Mouse (Mus musculus) hindbrain, embryonic 13.5 days (tissue): ENCODE data around the gene Tpp1. TPM values are rescaled to one million over a fixed set of nuclear protein-coding genes. Genes with fewer than 3 reads are reported as not detected.

Experiments
- ATAC-seq: fragments of 200-750 bp; cut with Nextera tagmentation; 2 replicates; pipeline ENCODE4 v1.8.0; 2017; ENCODE audit warnings: moderate TSS enrichment; ENCODE audit not compliant: low FRiP score
- H3K27ac ChIP-seq: fragments of 300-500 bp; sonication (generic); 2 replicates; pipeline ENCODE4 v1.5.1; 2015; ENCODE audit warnings: inconsistent platforms, mild to moderate bottlenecking, moderate library complexity
- H3K27me3 ChIP-seq: fragments of 300-500 bp; sonication (generic); 2 replicates; pipeline ENCODE4 v1.6.1; 2015; ENCODE audit warnings: mild to moderate bottlenecking, inconsistent platforms
- H3K36me3 ChIP-seq: fragments of 300-500 bp; sonication (generic); 2 replicates; pipeline ENCODE4 v1.6.1; 2015; ENCODE audit warnings: mild to moderate bottlenecking, inconsistent platforms
- H3K4me1 ChIP-seq: fragments of 300-500 bp; sonication (generic); replicated peaks from 2 replicates; pipeline ENCODE4 v1.6.1; 2015; ENCODE audit warnings: inconsistent platforms
- H3K4me2 ChIP-seq: fragments of 300-500 bp; sonication (generic); 2 replicates; pipeline ENCODE4 v1.6.1; 2015; ENCODE audit warnings: inconsistent platforms, mild to moderate bottlenecking, moderate library complexity
- H3K4me3 ChIP-seq: fragments of 300-500 bp; sonication (generic); 2 replicates; pipeline ENCODE4 v1.5.1; 2015; ENCODE audit warnings: mild to moderate bottlenecking, inconsistent platforms
- H3K9ac ChIP-seq: fragments of 300-500 bp; sonication (generic); 2 replicates; pipeline ENCODE4 v1.6.1; 2015; ENCODE audit warnings: mild to moderate bottlenecking, inconsistent platforms
- H3K9me3 ChIP-seq: fragments of 300-500 bp; sonication (generic); 2 replicates; pipeline ENCODE4 v1.6.1; 2016; ENCODE audit warnings: inconsistent platforms
- WGBS: fragments of 180-500 bp; shearing (Covaris S2); methylation state at CpG from one replicate; pipeline ENCODE4 v1.1.7; 2015; 5-methylcytosine and 5-hydroxymethylcytosine counted together
- polyA plus RNA-seq: library from polyadenylated mRNA; unstranded; fragments of >200 nt; fragmentation: Nextera tagmentation; extraction: Ambion mirVana; gene quantifications from 2 replicates; pipeline ENCODE4 v1.2.1, GENCODE M21; 2015

Gene Tpp1
- 39.9 and 46.8 TPM in 2 replicates for polyA plus RNA-seq

- Histone ChIP-seq H3K36me3 (peaks cover 75% of the 10 kb centered on the region), H3K9ac (peak within 1 kb of the TSS; percentile 69), H3K27me3 (no peaks in the 10 kb centered on the region), H3K4me1 (peaks cover 22% of the 10 kb centered on the region), H3K27ac (peak within 1 kb of the TSS; percentile 72), H3K4me2 (peak within 1 kb of the TSS; percentile 59), H3K9me3 (no peaks in the 10 kb centered on the region), H3K4me3 (peak within 1 kb of the TSS; percentile 44)
- 22% methylated on average over 20 of the region's 20 CpGs for WGBS
- ATAC-seq, result peak; percentile 92
These were observed at the start of gene Tpp1 for GRCm38 (mm10) chr7:105751491-105752433. Gene Tpp1 (minus strand): TSS chr7:105752235.

GRCm38 (mm10) chr7:105796972-105797371 is 44.9 kb upstream of the Tpp1 start:
- Histone ChIP-seq H3K4me3 (no peak overlapping the region), H3K9me3 (no peaks in the 10 kb centered on the region), H3K27me3 (no peaks in the 10 kb centered on the region), H3K27ac (no peak overlapping the region), H3K36me3 (no peaks in the 10 kb centered on the region), H3K9ac (no peak overlapping the region), H3K4me2 (no peak overlapping the region), H3K4me1 (no peaks in the 10 kb centered on the region)
- ATAC-seq, result no peak
- WGBS, result 93% methylated on average over 3 of the region's 3 CpGs

GRCm38 (mm10) chr7:105795759-105796366 is 43.8 kb upstream of the Tpp1 start:
- Histone ChIP-seq H3K9ac (no peak overlapping the region), H3K4me3 (no peak overlapping the region), H3K4me2 (no peak overlapping the region), H3K9me3 (no peaks in the 10 kb centered on the region), H3K4me1 (no peaks in the 10 kb centered on the region), H3K27ac (peak overlapping the region; percentile 25; the same call in 1 of the 2 replicates), H3K27me3 (no peaks in the 10 kb centered on the region), H3K36me3 (no peaks in the 10 kb centered on the region)
- 12% methylated on average over 7 of the region's 7 CpGs for WGBS
- ATAC-seq, result no peak

GRCm38 (mm10) chr7:105793701-105794100 is 41.7 kb upstream of the Tpp1 start:
- WGBS, result 79% methylated on average over 7 of the region's 7 CpGs
- H3K4me2 ChIP-seq, result no peak overlapping the region
- no peak overlapping the region for H3K9ac ChIP-seq

GRCm38 (mm10) chr7:105791147-105791546 is 39.1 kb upstream of the Tpp1 start:
- no peak for ATAC-seq
- no peaks in the 10 kb centered on the region for H3K9me3 ChIP-seq
- no peak overlapping the region for H3K9ac ChIP-seq
- no peak overlapping the region for H3K27ac ChIP-seq
- 94% methylated on average over 1 of the region's 1 CpGs for WGBS
- H3K4me1 ChIP-seq, result peaks cover 14% of the 10 kb centered on the region
- no peaks in the 10 kb centered on the region for H3K36me3 ChIP-seq
- no peak overlapping the region for H3K4me2 ChIP-seq
- no peaks in the 10 kb centered on the region for H3K27me3 ChIP-seq
- H3K4me3 ChIP-seq, result no peak overlapping the region

More at GRCm38 (mm10) chr7:105793701-105794100, 41.7 kb upstream of the Tpp1 start:
- Histone ChIP-seq H3K27ac (no peak overlapping the region), H3K27me3 (no peaks in the 10 kb centered on the region), H3K4me1 (peaks cover 3% of the 10 kb centered on the region; the same call in 1 of the 2 replicates), H3K9me3 (no peaks in the 10 kb centered on the region), H3K36me3 (no peaks in the 10 kb centered on the region), H3K4me3 (no peak overlapping the region)
- no peak for ATAC-seq

- Histone ChIP-seq H3K4me2 (peak within 1 kb of the TSS; percentile 94), H3K27ac (peak within 1 kb of the TSS; percentile 99), H3K9ac (peak within 1 kb of the TSS; percentile 100), H3K27me3 (no peaks in the 10 kb centered on the region), H3K36me3 (peaks cover 21% of the 10 kb centered on the region), H3K9me3 (no peaks in the 10 kb centered on the region), H3K4me3 (peak within 1 kb of the TSS; percentile 90), H3K4me1 (peaks cover 50% of the 10 kb centered on the region)
- peak; percentile 79 for ATAC-seq
- 1% methylated on average over 41 of the region's 97 CpGs for WGBS
These were observed 35.5 kb upstream of the Tpp1 start, which contains the start of gene Dchs1 for GRCm38 (mm10) chr7:105787285-105788140. Gene Dchs1 (minus strand): TSS chr7:105787654.

- 5% methylated on average over 19 of the region's 20 CpGs for WGBS
- Histone ChIP-seq H3K27ac (peak overlapping the region; percentile 99), H3K9me3 (no peaks in the 10 kb centered on the region), H3K4me2 (peak overlapping the region; percentile 94), H3K4me3 (peak overlapping the region; percentile 90), H3K9ac (peak overlapping the region; percentile 100), H3K4me1 (peaks cover 58% of the 10 kb centered on the region), H3K27me3 (no peaks in the 10 kb centered on the region), H3K36me3 (peaks cover 29% of the 10 kb centered on the region)
- ATAC-seq, result peak; percentile 74
These were observed 34.7 kb upstream of the Tpp1 start for GRCm38 (mm10) chr7:105786506-105787284.

GRCm38 (mm10) chr7:105784556-105784955 is 32.5 kb upstream of the Tpp1 start:
- H3K9me3 ChIP-seq, result no peaks in the 10 kb centered on the region
- H3K27me3 ChIP-seq, result no peaks in the 10 kb centered on the region
- peak overlapping the region; percentile 94 for H3K4me2 ChIP-seq
- ATAC-seq, result no peak
- peaks cover 75% of the 10 kb centered on the region for H3K4me1 ChIP-seq
- H3K4me3 ChIP-seq, result peak overlapping the region; percentile 90
- peak overlapping the region; percentile 63 for H3K9ac ChIP-seq
- WGBS, result 9% methylated on average over 4 of the region's 4 CpGs
- H3K27ac ChIP-seq, result peak overlapping the region; percentile 59; the same call in 1 of the 2 replicates
- peaks cover 50% of the 10 kb centered on the region for H3K36me3 ChIP-seq

GRCm38 (mm10) chr7:105783861-105784260 is 31.8 kb upstream of the Tpp1 start:
- Histone ChIP-seq H3K4me1 (peaks cover 81% of the 10 kb centered on the region), H3K9me3 (no peaks in the 10 kb centered on the region), H3K9ac (peak overlapping the region; percentile 63), H3K27ac (no peak overlapping the region), H3K4me2 (peak overlapping the region; percentile 94), H3K36me3 (peaks cover 57% of the 10 kb centered on the region), H3K27me3 (no peaks in the 10 kb centered on the region), H3K4me3 (peak overlapping the region; percentile 90; the same call in 1 of the 2 replicates)
- ATAC-seq, result no peak
- 51% methylated on average over 4 of the region's 4 CpGs for WGBS

GRCm38 (mm10) chr7:105778553-105779265 is 26.7 kb upstream of the Tpp1 start:
- H3K9me3 ChIP-seq, result no peaks in the 10 kb centered on the region
- WGBS, result 39% methylated on average over 4 of the region's 4 CpGs
- peaks cover 90% of the 10 kb centered on the region for H3K4me1 ChIP-seq
- H3K4me3 ChIP-seq, result peak overlapping the region; percentile 10; the same call in 1 of the 2 replicates
- H3K27ac ChIP-seq, result peak overlapping the region; percentile 72
- no peaks in the 10 kb centered on the region for H3K27me3 ChIP-seq
- ATAC-seq, result peak; percentile 83
- peaks cover 70% of the 10 kb centered on the region for H3K36me3 ChIP-seq
- H3K4me2 ChIP-seq, result peak overlapping the region; percentile 43
- peak overlapping the region; percentile 66 for H3K9ac ChIP-seq
